Mouse (Mus musculus) intestine, embryonic 16.5 days (tissue): ENCODE measurements at regions not wholly inside any gene's neighbourhood (a gene's known extent, or its start where the extent isn't known, plus 50 kb on each side); places are given as distances from the start of the nearest gene placed in this dataset.

ENCODE experiments used
- ATAC-seq: fragments of 200-750 bp; cut with Nextera tagmentation; 2 replicates; pipeline ENCODE4 v1.8.0; 2017; ENCODE audit warnings: moderate TSS enrichment, moderate library complexity
- H3K27ac ChIP-seq: fragments of 300-500 bp; sonication (generic); 2 replicates; pipeline ENCODE4 v1.5.1; 2014; ENCODE audit warnings: mild to moderate bottlenecking, low read length
- H3K27me3 ChIP-seq: fragments of 300-500 bp; sonication (generic); replicated peaks from 2 replicates; pipeline ENCODE4 v1.6.1; 2014; ENCODE audit warnings: low read length, control low read depth, mixed read lengths; ENCODE audit not compliant: control insufficient read depth, insufficient read depth
- H3K36me3 ChIP-seq: fragments of 300-500 bp; sonication (generic); 2 replicates; pipeline ENCODE4 v1.6.1; 2014; ENCODE audit warnings: low read length, control low read depth; ENCODE audit not compliant: control insufficient read depth, insufficient read depth
- H3K4me1 ChIP-seq: fragments of 300-500 bp; sonication (generic); 2 replicates; pipeline ENCODE4 v1.6.1; 2014; ENCODE audit warnings: low read length, control low read depth, mixed read lengths; ENCODE audit not compliant: control insufficient read depth, insufficient read depth
- H3K4me2 ChIP-seq: fragments of 300-500 bp; sonication (generic); 2 replicates; pipeline ENCODE4 v1.6.1; 2014; ENCODE audit warnings: low read depth, low read length, control low read depth
- H3K4me3 ChIP-seq: fragments of 300-500 bp; sonication (generic); 2 replicates; pipeline ENCODE4 v1.5.1; 2014; ENCODE audit warnings: mild to moderate bottlenecking, low read length
- H3K9ac ChIP-seq: fragments of 300-500 bp; sonication (generic); 2 replicates; pipeline ENCODE4 v1.6.1; 2014; ENCODE audit warnings: low read depth, low read length
- H3K9me3 ChIP-seq: fragments of 300-500 bp; sonication (generic); 2 replicates; pipeline ENCODE4 v1.6.1; 2016; ENCODE audit warnings: low read length, control low read depth; ENCODE audit not compliant: control insufficient read depth
- WGBS: fragments of 180-500 bp; shearing (Covaris S2); extraction: QIAGEN DNeasy Blood & Tissue Kit; methylation state at CpG from one replicate; pipeline ENCODE4 v1.1.7; 2014; 5-methylcytosine and 5-hydroxymethylcytosine counted together

- Histone ChIP-seq H3K36me3 (no peaks in the 10 kb centered on the region), H3K9me3 (no peaks in the 10 kb centered on the region), H3K9ac (no peak overlapping the region), H3K27me3 (no peaks in the 10 kb centered on the region), H3K4me1 (no peaks in the 10 kb centered on the region), H3K27ac (no peak overlapping the region), H3K4me2 (peak overlapping the region; percentile 24; the same call in 1 of the 2 replicates), H3K4me3 (no peak overlapping the region)
- peak; percentile 68 for ATAC-seq
- WGBS = 71% methylated on average over 13 of the region's 13 CpGs
Observed at GRCm38 (mm10) chr2:17821878-17822620, 90.8 kb upstream of the Nebl start.

GRCm38 (mm10) chr2:17811943-17812670 lies 80.8 kb upstream of the Nebl start:
- Histone ChIP-seq H3K4me3 (no peak overlapping the region), H3K9me3 (no peaks in the 10 kb centered on the region), H3K4me1 (peaks cover 6% of the 10 kb centered on the region), H3K27ac (peak overlapping the region; percentile 15; the same call in 1 of the 2 replicates), H3K4me2 (no peak overlapping the region), H3K36me3 (no peaks in the 10 kb centered on the region), H3K9ac (no peak overlapping the region), H3K27me3 (no peaks in the 10 kb centered on the region)
- WGBS = 28% methylated on average over 7 of the region's 7 CpGs
- ATAC-seq = peak; percentile 92
